Mouse (Mus musculus) heart, postnatal 0 days (tissue): ENCODE results near the gene Ldah.

ENCODE experiments used
- CTCF ChIP-seq: IDR thresholded peaks from 2 replicates; pipeline ENCODE4 v1.5.1; 2016; ENCODE audit warnings: antibody characterized with exemption, control low read depth, low read depth
- EP300 ChIP-seq: IDR thresholded peaks from 2 replicates; pipeline ENCODE4 v1.6.1; 2016; ENCODE audit warnings: antibody characterized with exemption, low read depth

DNA sequence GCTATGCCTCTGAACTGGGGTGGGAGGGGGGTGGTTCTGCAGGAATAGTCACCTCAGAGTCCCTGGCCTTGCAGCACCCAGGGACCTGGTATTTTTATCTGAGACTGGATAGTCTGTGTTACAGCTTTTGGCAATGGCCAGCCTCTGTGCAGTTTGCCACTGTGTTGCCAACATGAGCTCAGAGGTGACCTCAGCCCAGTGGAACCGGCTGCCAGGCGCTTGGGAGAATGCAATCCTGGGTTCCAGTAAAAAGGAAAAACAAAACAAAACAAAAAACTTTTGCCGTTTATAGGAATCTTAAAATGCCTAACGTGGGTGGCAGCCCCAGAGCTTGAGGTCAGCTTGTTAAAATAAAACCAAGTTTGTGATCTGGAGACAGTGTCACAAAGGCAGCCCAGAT is 126.4 kb downstream of the Ldah start:
- TF ChIP-seq CTCF: no peak
- no peak for TF ChIP-seq EP300
